Mouse (Mus musculus): Measurements from ENCODE around the gene Trhr2. TPM values are rescaled to one million over a fixed set of nuclear protein-coding genes. Genes with fewer than 3 reads are reported as not detected.
A peak's percentile ranks its signal among the peaks of the same experiment; 100 is the strongest.

Trhr2 gene
- polyA plus RNA-seq (2014; fragmentation: Nextera tagmentation; extraction: Ambion mirVana), result not detected in 2 replicates

- WGBS, result 73% methylated on average over 7 of the region's 7 CpGs
Observed at GRCm38 (mm10) chr8:122360696-122361416, at the start of gene Trhr2. Gene Trhr2, minus strand, starts transcription at chr8:122360746.

GRCm38 (mm10) chr8:122407678-122408077, 47.1 kb upstream of the Trhr2 start:
- ATAC-seq (replicated peaks; ENCODE audit: low FRiP score), result no peak
- H3K27me3 ChIP-seq (replicated peaks; ENCODE audit: control insufficient read depth, insufficient read depth, low read length), result no peaks in the 10 kb centered on the region
- H3K9ac ChIP-seq (ENCODE audit: low read depth, low read length), result no peak overlapping the region
- no peaks in the 10 kb centered on the region for H3K9me3 ChIP-seq (ENCODE audit: control insufficient read depth, low read length)
- H3K4me2 ChIP-seq, result no peak overlapping the region
- 92% methylated on average over 7 of the region's 7 CpGs for WGBS
- H3K4me3 ChIP-seq (ENCODE audit: low read depth, low read length), result no peak overlapping the region
- DNase-seq (ENCODE audit: low spot score), result no peak
- H3K4me1 ChIP-seq (replicated peaks; ENCODE audit: control insufficient read depth, insufficient read depth, low read length), result peaks cover 9% of the 10 kb centered on the region
- H3K27ac ChIP-seq (ENCODE audit: low read depth, low read length), result no peak overlapping the region
- H3K36me3 ChIP-seq (ENCODE audit: control insufficient read depth, insufficient read depth, low read length), result peaks cover 76% of the 10 kb centered on the region

More at GRCm38 (mm10) chr8:122360696-122361416, at the start of gene Trhr2:
- no peak within 1 kb of the TSS for H3K9ac ChIP-seq (ENCODE audit: low read depth, low read length)
- H3K4me1 ChIP-seq (replicated peaks; ENCODE audit: control insufficient read depth, insufficient read depth, low read length), result no peaks in the 10 kb centered on the region
- H3K4me2 ChIP-seq, result no peak within 1 kb of the TSS
- H3K27ac ChIP-seq (ENCODE audit: low read depth, low read length), result no peak within 1 kb of the TSS
- H3K9me3 ChIP-seq (ENCODE audit: control insufficient read depth, low read length), result no peaks in the 10 kb centered on the region
- peaks cover 17% of the 10 kb centered on the region for H3K27me3 ChIP-seq (replicated peaks; ENCODE audit: control insufficient read depth, insufficient read depth, low read length)
- H3K36me3 ChIP-seq (ENCODE audit: control insufficient read depth, insufficient read depth, low read length), result no peaks in the 10 kb centered on the region
- ATAC-seq (replicated peaks; ENCODE audit: low FRiP score), result no peak
- DNase-seq (ENCODE audit: low spot score), result no peak
- no peak within 1 kb of the TSS for H3K4me3 ChIP-seq (ENCODE audit: low read depth, low read length)

- H3K9me3 ChIP-seq (ENCODE audit: control insufficient read depth, low read length), result no peaks in the 10 kb centered on the region
- ATAC-seq (replicated peaks; ENCODE audit: low FRiP score) (peak; percentile 63; the same call in 1 of the 2 replicates), DNase-seq (ENCODE audit: low spot score) (no peak)
- no peak overlapping the region for H3K4me2 ChIP-seq
- H3K4me3 ChIP-seq (ENCODE audit: low read depth, low read length), result no peak overlapping the region
- 51% methylated on average over 9 of the region's 9 CpGs for WGBS
- peaks cover 9% of the 10 kb centered on the region for H3K4me1 ChIP-seq (replicated peaks; ENCODE audit: control insufficient read depth, insufficient read depth, low read length)
- no peak overlapping the region for H3K9ac ChIP-seq (ENCODE audit: low read depth, low read length)
- H3K36me3 ChIP-seq (ENCODE audit: control insufficient read depth, insufficient read depth, low read length), result peaks cover 70% of the 10 kb centered on the region
- 0 out of 2 replicates have a peak overlapping the region, but pooled peaks have one; percentile 5 for H3K27ac ChIP-seq (ENCODE audit: low read depth, low read length)
- H3K27me3 ChIP-seq (replicated peaks; ENCODE audit: control insufficient read depth, insufficient read depth, low read length), result no peaks in the 10 kb centered on the region
Observed at GRCm38 (mm10) chr8:122405146-122405805, 44.7 kb upstream of the Trhr2 start.

- peaks cover 48% of the 10 kb centered on the region for H3K36me3 ChIP-seq (ENCODE audit: control insufficient read depth, insufficient read depth, low read length)
- H3K9ac ChIP-seq (ENCODE audit: low read depth, low read length), result no peak overlapping the region
- ATAC-seq (replicated peaks; ENCODE audit: low FRiP score), result no peak
- H3K27me3 ChIP-seq (replicated peaks; ENCODE audit: control insufficient read depth, insufficient read depth, low read length), result no peaks in the 10 kb centered on the region
- no peaks in the 10 kb centered on the region for H3K4me1 ChIP-seq (replicated peaks; ENCODE audit: control insufficient read depth, insufficient read depth, low read length)
- WGBS, result 92% methylated on average over 9 of the region's 9 CpGs
- H3K27ac ChIP-seq (ENCODE audit: low read depth, low read length), result no peak overlapping the region
- no peak for DNase-seq (ENCODE audit: low spot score)
- no peak overlapping the region for H3K4me2 ChIP-seq
- no peak overlapping the region for H3K4me3 ChIP-seq (ENCODE audit: low read depth, low read length)
- H3K9me3 ChIP-seq (ENCODE audit: control insufficient read depth, low read length), result no peaks in the 10 kb centered on the region
Observed at GRCm38 (mm10) chr8:122398186-122398585, 37.6 kb upstream of the Trhr2 start.

GRCm38 (mm10) chr8:122395291-122395690, 34.7 kb upstream of the Trhr2 start:
- no peaks in the 10 kb centered on the region for H3K9me3 ChIP-seq (ENCODE audit: control insufficient read depth, low read length)
- H3K27me3 ChIP-seq (replicated peaks; ENCODE audit: control insufficient read depth, insufficient read depth, low read length), result no peaks in the 10 kb centered on the region
- ATAC-seq (replicated peaks; ENCODE audit: low FRiP score) (no peak), DNase-seq (ENCODE audit: low spot score) (no peak)
- H3K27ac ChIP-seq (ENCODE audit: low read depth, low read length), result no peak overlapping the region
- H3K4me3 ChIP-seq (ENCODE audit: low read depth, low read length), result no peak overlapping the region
- H3K9ac ChIP-seq (ENCODE audit: low read depth, low read length), result no peak overlapping the region
- H3K4me2 ChIP-seq, result no peak overlapping the region
- no peaks in the 10 kb centered on the region for H3K4me1 ChIP-seq (replicated peaks; ENCODE audit: control insufficient read depth, insufficient read depth, low read length)
- peaks cover 36% of the 10 kb centered on the region for H3K36me3 ChIP-seq (ENCODE audit: control insufficient read depth, insufficient read depth, low read length)
- WGBS, result 89% methylated on average over 6 of the region's 6 CpGs

GRCm38 (mm10) chr8:122393717-122394116, 33.2 kb upstream of the Trhr2 start:
- Histone ChIP-seq H3K4me3 (ENCODE audit: low read depth, low read length) (no peak overlapping the region), H3K27ac (ENCODE audit: low read depth, low read length) (no peak overlapping the region), H3K9ac (ENCODE audit: low read depth, low read length) (no peak overlapping the region), H3K9me3 (ENCODE audit: control insufficient read depth, low read length) (no peaks in the 10 kb centered on the region), H3K36me3 (ENCODE audit: control insufficient read depth, insufficient read depth, low read length) (peaks cover 41% of the 10 kb centered on the region), H3K27me3 (replicated peaks; ENCODE audit: control insufficient read depth, insufficient read depth, low read length) (no peaks in the 10 kb centered on the region), H3K4me1 (replicated peaks; ENCODE audit: control insufficient read depth, insufficient read depth, low read length) (no peaks in the 10 kb centered on the region), H3K4me2 (no peak overlapping the region)
- no peak for ATAC-seq (replicated peaks; ENCODE audit: low FRiP score)
- DNase-seq (ENCODE audit: low spot score), result no peak

GRCm38 (mm10) chr8:122390758-122391157, 30.2 kb upstream of the Trhr2 start:
- H3K27me3 ChIP-seq (replicated peaks; ENCODE audit: control insufficient read depth, insufficient read depth, low read length), result no peaks in the 10 kb centered on the region
- no peaks in the 10 kb centered on the region for H3K4me1 ChIP-seq (replicated peaks; ENCODE audit: control insufficient read depth, insufficient read depth, low read length)
- peaks cover 53% of the 10 kb centered on the region for H3K36me3 ChIP-seq (ENCODE audit: control insufficient read depth, insufficient read depth, low read length)
- H3K4me3 ChIP-seq (ENCODE audit: low read depth, low read length), result no peak overlapping the region
- no peak overlapping the region for H3K4me2 ChIP-seq
- ATAC-seq (replicated peaks; ENCODE audit: low FRiP score), result no peak
- no peak overlapping the region for H3K27ac ChIP-seq (ENCODE audit: low read depth, low read length)
- no peak overlapping the region for H3K9ac ChIP-seq (ENCODE audit: low read depth, low read length)
- WGBS, result 80% methylated on average over 3 of the region's 3 CpGs
- no peak for DNase-seq (ENCODE audit: low spot score)
- H3K9me3 ChIP-seq (ENCODE audit: control insufficient read depth, low read length), result no peaks in the 10 kb centered on the region

GRCm38 (mm10) chr8:122389357-122389756, 28.8 kb upstream of the Trhr2 start:
- 81% methylated on average over 3 of the region's 3 CpGs for WGBS
- Histone ChIP-seq H3K9ac (ENCODE audit: low read depth, low read length) (no peak overlapping the region), H3K27ac (ENCODE audit: low read depth, low read length) (no peak overlapping the region), H3K4me2 (no peak overlapping the region), H3K4me3 (ENCODE audit: low read depth, low read length) (no peak overlapping the region), H3K36me3 (ENCODE audit: control insufficient read depth, insufficient read depth, low read length) (peaks cover 67% of the 10 kb centered on the region), H3K4me1 (replicated peaks; ENCODE audit: control insufficient read depth, insufficient read depth, low read length) (no peaks in the 10 kb centered on the region), H3K27me3 (replicated peaks; ENCODE audit: control insufficient read depth, insufficient read depth, low read length) (no peaks in the 10 kb centered on the region), H3K9me3 (ENCODE audit: control insufficient read depth, low read length) (no peaks in the 10 kb centered on the region)
- DNase-seq (ENCODE audit: low spot score) (no peak), ATAC-seq (replicated peaks; ENCODE audit: low FRiP score) (no peak)

- H3K4me3 ChIP-seq (ENCODE audit: low read depth, low read length), result no peak overlapping the region
- DNase-seq (ENCODE audit: low spot score) (no peak), ATAC-seq (replicated peaks; ENCODE audit: low FRiP score) (no peak)
- H3K9ac ChIP-seq (ENCODE audit: low read depth, low read length), result no peak overlapping the region
- no peaks in the 10 kb centered on the region for H3K27me3 ChIP-seq (replicated peaks; ENCODE audit: control insufficient read depth, insufficient read depth, low read length)
- WGBS, result 84% methylated on average over 4 of the region's 4 CpGs
- H3K9me3 ChIP-seq (ENCODE audit: control insufficient read depth, low read length), result no peaks in the 10 kb centered on the region
- peaks cover 3% of the 10 kb centered on the region; the same call in 1 of the 2 replicates for H3K4me1 ChIP-seq (replicated peaks; ENCODE audit: control insufficient read depth, insufficient read depth, low read length)
- no peak overlapping the region for H3K4me2 ChIP-seq
- H3K27ac ChIP-seq (ENCODE audit: low read depth, low read length), result no peak overlapping the region
- H3K36me3 ChIP-seq (ENCODE audit: control insufficient read depth, insufficient read depth, low read length), result peaks cover 60% of the 10 kb centered on the region
Observed at GRCm38 (mm10) chr8:122383039-122383438, 22.5 kb upstream of the Trhr2 start.

All from liver, embryonic 11.5 days (tissue).